Mouse (Mus musculus) midbrain, embryonic 11.5 days (tissue): ENCODE measurements around the gene Nudt1. TPM values are rescaled to one million over a fixed set of nuclear protein-coding genes. Genes with fewer than 3 reads are reported as not detected.

Experiments
- ATAC-seq: fragments of 200-750 bp; cut with Nextera tagmentation; 2 replicates; pipeline ENCODE4 v1.8.0; 2017; ENCODE audit warnings: moderate TSS enrichment, moderate library complexity; ENCODE audit not compliant: low FRiP score
- DNase-seq: peaks from one replicate; pipeline ENCODE4 v3.0.0; 2015; ENCODE audit warnings: low spot score; ENCODE audit errors: missing footprints
- H3K27ac ChIP-seq: fragments of 300-500 bp; sonication (generic); 2 replicates; pipeline ENCODE4 v1.5.1; 2014; ENCODE audit warnings: low read depth, low read length
- H3K27me3 ChIP-seq: fragments of 300-500 bp; sonication (generic); 2 replicates; pipeline ENCODE4 v1.6.1; 2014; ENCODE audit warnings: mild to moderate bottlenecking, low read length, moderate library complexity, mixed read lengths; ENCODE audit not compliant: control insufficient read depth, insufficient read depth
- H3K36me3 ChIP-seq: fragments of 300-500 bp; sonication (generic); 2 replicates; pipeline ENCODE4 v1.6.1; 2014; ENCODE audit warnings: mild to moderate bottlenecking, low read length, moderate library complexity, mixed read lengths; ENCODE audit not compliant: control insufficient read depth, insufficient read depth
- H3K4me1 ChIP-seq: fragments of 300-500 bp; sonication (generic); 2 replicates; pipeline ENCODE4 v1.6.1; 2014; ENCODE audit warnings: low read length; ENCODE audit not compliant: control insufficient read depth, insufficient read depth
- H3K4me2 ChIP-seq: fragments of 300-500 bp; sonication (generic); 2 replicates; pipeline ENCODE4 v1.6.1; 2014; ENCODE audit warnings: mild to moderate bottlenecking, moderate library complexity
- H3K4me3 ChIP-seq: fragments of 300-500 bp; sonication (generic); 2 replicates; pipeline ENCODE4 v1.5.1; 2014; ENCODE audit warnings: low read depth, low read length
- H3K9ac ChIP-seq: fragments of 300-500 bp; sonication (generic); 2 replicates; pipeline ENCODE4 v1.6.1; 2014; ENCODE audit warnings: low read length
- H3K9me3 ChIP-seq: fragments of 300-500 bp; sonication (generic); 2 replicates; pipeline ENCODE4 v1.6.1; 2016; ENCODE audit warnings: low read length; ENCODE audit not compliant: control insufficient read depth
- WGBS: fragments of 180-500 bp; shearing (Covaris S2); extraction: QIAGEN DNeasy Blood & Tissue Kit; methylation state at CpG from one replicate; pipeline ENCODE4 v1.1.7; 2014; 5-methylcytosine and 5-hydroxymethylcytosine counted together
- polyA plus RNA-seq: library from polyadenylated mRNA; unstranded; fragments of >200 nt; fragmentation: Nextera tagmentation; extraction: Ambion mirVana; gene quantifications from 2 replicates; pipeline ENCODE4 v1.2.1, GENCODE M21; 2014

Nudt1 gene
- polyA plus RNA-seq, 1 experiment from 2014 or later: 48.5 TPM

- peaks cover 2% of the 10 kb centered on the region; the same call in 1 of the 2 replicates for H3K36me3 ChIP-seq
- H3K27me3 ChIP-seq: no peaks in the 10 kb centered on the region
- no peak overlapping the region for H3K9ac ChIP-seq
- peak; percentile 77 for DNase-seq
- no peak overlapping the region for H3K27ac ChIP-seq
- peak overlapping the region; percentile 89; the same call in 1 of the 2 replicates for H3K4me2 ChIP-seq
- WGBS: 66% methylated on average over 4 of the region's 4 CpGs
- no peaks in the 10 kb centered on the region for H3K9me3 ChIP-seq
- peaks cover 7% of the 10 kb centered on the region for H3K4me1 ChIP-seq
- peak overlapping the region; percentile 76; the same call in 1 of the 2 replicates for H3K4me3 ChIP-seq
- ATAC-seq: no peak
Measured at GRCm38 (mm10) chr5:140332519-140332918, 11.1 kb downstream of the Nudt1 start.

GRCm38 (mm10) chr5:140333631-140334030 is 12.2 kb downstream of the Nudt1 start:
- Histone ChIP-seq H3K9me3 (0 out of 2 replicates have a peak, but pooled peaks cover under 1% of the 10 kb centered on the region), H3K4me1 (peaks cover 7% of the 10 kb centered on the region), H3K27me3 (no peaks in the 10 kb centered on the region), H3K4me3 (no peak overlapping the region), H3K27ac (no peak overlapping the region), H3K9ac (no peak overlapping the region), H3K36me3 (peaks cover 3% of the 10 kb centered on the region; the same call in 1 of the 2 replicates), H3K4me2 (no peak overlapping the region)
- WGBS: 34% methylated on average over 2 of the region's 2 CpGs
- no peak for ATAC-seq
- peak; percentile 83 for DNase-seq

- 83% methylated on average over 1 of the region's 1 CpGs for WGBS
- H3K4me3 ChIP-seq: no peak overlapping the region
- H3K4me1 ChIP-seq: no peaks in the 10 kb centered on the region; the same call in 1 of the 2 replicates
- DNase-seq (peak; percentile 91), ATAC-seq (no peak)
- no peaks in the 10 kb centered on the region for H3K27me3 ChIP-seq
- H3K9ac ChIP-seq: no peak overlapping the region
- H3K27ac ChIP-seq: no peak overlapping the region
- H3K9me3 ChIP-seq: 0 out of 2 replicates have a peak, but pooled peaks cover 3% of the 10 kb centered on the region
- no peak overlapping the region for H3K4me2 ChIP-seq
- peaks cover 14% of the 10 kb centered on the region; the same call in 1 of the 2 replicates for H3K36me3 ChIP-seq
Measured at GRCm38 (mm10) chr5:140336680-140337079, 15.2 kb downstream of the Nudt1 start.

- H3K36me3 ChIP-seq: peaks cover 14% of the 10 kb centered on the region; the same call in 1 of the 2 replicates
- 99% methylated on average over 4 of the region's 4 CpGs for WGBS
- peak; percentile 65 for DNase-seq
Measured at GRCm38 (mm10) chr5:140338779-140339178, 17.3 kb downstream of the Nudt1 start.

GRCm38 (mm10) chr5:140339836-140340235 is 18.4 kb downstream of the Nudt1 start:
- peaks cover 14% of the 10 kb centered on the region; the same call in 1 of the 2 replicates for H3K36me3 ChIP-seq
- H3K4me2 ChIP-seq: no peak overlapping the region
- H3K9ac ChIP-seq: no peak overlapping the region
- H3K4me3 ChIP-seq: no peak overlapping the region
- no peak for ATAC-seq
- H3K27me3 ChIP-seq: no peaks in the 10 kb centered on the region
- no peak for DNase-seq
- 0 out of 2 replicates have a peak, but pooled peaks cover 3% of the 10 kb centered on the region for H3K9me3 ChIP-seq
- H3K4me1 ChIP-seq: no peaks in the 10 kb centered on the region
- 84% methylated on average over 3 of the region's 3 CpGs for WGBS
- H3K27ac ChIP-seq: no peak overlapping the region

More at GRCm38 (mm10) chr5:140338779-140339178, 17.3 kb downstream of the Nudt1 start:
- Histone ChIP-seq H3K4me3 (no peak overlapping the region), H3K27me3 (no peaks in the 10 kb centered on the region), H3K9me3 (0 out of 2 replicates have a peak, but pooled peaks cover 3% of the 10 kb centered on the region), H3K4me1 (no peaks in the 10 kb centered on the region), H3K9ac (no peak overlapping the region), H3K4me2 (no peak overlapping the region), H3K27ac (no peak overlapping the region)
- no peak for ATAC-seq

- H3K9ac ChIP-seq: no peak overlapping the region
- no peak overlapping the region for H3K27ac ChIP-seq
- H3K27me3 ChIP-seq: no peaks in the 10 kb centered on the region
- no peak for ATAC-seq
- H3K4me1 ChIP-seq: no peaks in the 10 kb centered on the region
- 94% methylated on average over 4 of the region's 4 CpGs for WGBS
- H3K4me3 ChIP-seq: no peak overlapping the region
- H3K4me2 ChIP-seq: no peak overlapping the region
- H3K9me3 ChIP-seq: 0 out of 2 replicates have a peak, but pooled peaks cover 3% of the 10 kb centered on the region
- H3K36me3 ChIP-seq: peaks cover 14% of the 10 kb centered on the region; the same call in 1 of the 2 replicates
- no peak for DNase-seq
Measured at GRCm38 (mm10) chr5:140342880-140343279, 21.4 kb downstream of the Nudt1 start.

- Histone ChIP-seq H3K4me2 (no peak overlapping the region), H3K27me3 (no peaks in the 10 kb centered on the region), H3K9ac (no peak overlapping the region), H3K27ac (no peak overlapping the region), H3K9me3 (no peaks in the 10 kb centered on the region), H3K4me1 (no peaks in the 10 kb centered on the region), H3K4me3 (no peak overlapping the region), H3K36me3 (peaks cover 2% of the 10 kb centered on the region; the same call in 1 of the 2 replicates)
- DNase-seq: no peak
- ATAC-seq: no peak
- WGBS: 92% methylated on average over 4 of the region's 4 CpGs
Measured at GRCm38 (mm10) chr5:140345244-140345643, 23.8 kb downstream of the Nudt1 start.

GRCm38 (mm10) chr5:140346050-140346449 is 24.6 kb downstream of the Nudt1 start:
- no peak for DNase-seq
- no peaks in the 10 kb centered on the region for H3K4me1 ChIP-seq
- no peak overlapping the region for H3K4me2 ChIP-seq
- no peaks in the 10 kb centered on the region for H3K27me3 ChIP-seq
- ATAC-seq: no peak
- H3K9me3 ChIP-seq: no peaks in the 10 kb centered on the region
- H3K27ac ChIP-seq: no peak overlapping the region
- peaks cover 2% of the 10 kb centered on the region; the same call in 1 of the 2 replicates for H3K36me3 ChIP-seq
- H3K9ac ChIP-seq: no peak overlapping the region
- H3K4me3 ChIP-seq: no peak overlapping the region
- 93% methylated on average over 1 of the region's 1 CpGs for WGBS

- Histone ChIP-seq H3K9me3 (no peaks in the 10 kb centered on the region), H3K27me3 (no peaks in the 10 kb centered on the region), H3K27ac (no peak overlapping the region), H3K4me2 (no peak overlapping the region), H3K4me1 (no peaks in the 10 kb centered on the region), H3K9ac (no peak overlapping the region), H3K36me3 (peaks cover 11% of the 10 kb centered on the region), H3K4me3 (no peak overlapping the region)
- ATAC-seq (no peak), DNase-seq (peak; percentile 35)
- WGBS: 92% methylated on average over 9 of the region's 9 CpGs
Measured at GRCm38 (mm10) chr5:140349882-140350281, 28.4 kb downstream of the Nudt1 start.
